Mouse (Mus musculus): Measurements from ENCODE around the gene Crygc. TPM values are rescaled to one million over a fixed set of nuclear protein-coding genes. Genes with fewer than 3 reads are reported as not detected.

Crygc gene
- not detected for polyA plus RNA-seq (2017; shearing (Covaris generic))

GRCm38 (mm10) chr1:65073589-65073988 lies at the start of gene Crygc:
TSS of gene Crygc (minus strand) at chr1:65073689.
- no peak for ATAC-seq

DNA sequence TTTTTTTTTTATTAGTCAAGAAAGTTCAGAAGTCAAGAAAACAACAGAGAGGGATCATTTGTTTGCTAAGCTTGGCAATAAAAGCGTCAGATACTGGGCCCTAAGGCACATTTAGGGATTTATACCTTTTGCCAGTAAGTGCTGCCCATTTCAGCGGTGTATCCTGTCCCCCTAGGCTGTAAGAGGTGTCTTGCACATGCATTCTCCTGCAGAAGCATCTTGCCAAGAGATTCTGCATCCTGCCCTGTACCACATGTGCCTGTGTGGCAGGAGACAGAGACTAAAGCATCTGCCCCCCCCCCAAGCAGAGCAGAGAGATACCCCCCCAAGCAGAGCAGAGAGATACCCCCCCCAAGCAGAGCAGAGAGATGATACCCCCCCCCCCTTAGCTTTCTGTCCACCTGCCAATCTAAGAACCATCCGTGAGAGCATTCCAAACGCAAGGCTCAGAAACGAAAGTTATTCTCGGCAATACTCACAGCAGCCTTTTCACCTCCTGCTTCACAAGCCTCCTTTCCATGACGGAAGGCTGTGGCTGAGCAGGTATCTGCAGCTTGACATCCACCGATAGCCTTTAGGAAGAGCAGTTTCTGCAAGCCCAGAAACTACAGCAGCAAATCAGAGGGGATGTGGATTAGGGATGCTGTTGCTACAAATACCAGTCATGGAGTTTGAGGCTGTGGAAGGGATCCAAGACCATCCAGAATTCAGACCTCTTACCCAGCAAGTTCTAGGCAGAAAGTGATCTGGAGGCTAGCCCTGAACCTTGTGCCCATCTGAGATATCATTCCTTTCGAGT lies 49.3 kb upstream of the Crygc start, which contains the start of gene D630023F18Rik:
Gene D630023F18Rik (minus strand): TSS at position 641 of the 799 bp plus-strand sequence.
- ATAC-seq, result no peak

DNA sequence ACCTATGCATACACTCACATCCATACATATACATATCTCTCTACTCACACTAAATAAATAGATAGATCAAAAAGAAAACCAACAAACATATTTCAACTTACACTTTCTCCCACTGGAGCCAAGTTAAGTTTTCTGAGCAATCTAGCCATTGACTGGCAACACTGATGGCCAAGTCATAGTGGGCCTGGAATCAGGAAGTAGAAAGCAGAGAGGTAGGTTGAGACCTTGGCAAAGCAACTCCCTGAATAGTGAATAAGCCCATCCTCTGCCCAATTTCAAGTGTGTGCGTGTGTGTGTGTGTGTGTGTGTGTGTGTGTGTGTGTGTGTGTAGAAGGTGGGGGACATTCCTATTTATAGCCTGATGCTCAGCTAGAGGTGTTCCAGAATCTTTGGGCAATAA lies 45.9 kb upstream of the Crygc start, which contains the start of gene Gm28845:
Gene Gm28845 (minus strand): TSS at position 121 of the 400 bp plus-strand sequence.
- ATAC-seq, result no peak

- ATAC-seq, result no peak
Measured at GRCm38 (mm10) chr1:65118150-65118913, 44.8 kb upstream of the Crygc start.

- ATAC-seq, result no peak
Measured at GRCm38 (mm10) chr1:65113536-65114172, 40.2 kb upstream of the Crygc start.

GRCm38 (mm10) chr1:65112807-65113196 lies 39.3 kb upstream of the Crygc start:
- ATAC-seq, result no peak

- no peak for ATAC-seq
Measured at GRCm38 (mm10) chr1:65112031-65112806, 38.7 kb upstream of the Crygc start.

- no peak for ATAC-seq
Measured at GRCm38 (mm10) chr1:65109756-65110435, 36.4 kb upstream of the Crygc start.

GRCm38 (mm10) chr1:65109196-65109595 lies 35.7 kb upstream of the Crygc start:
- ATAC-seq, result no peak

- ATAC-seq, result no peak
Measured at GRCm38 (mm10) chr1:65107654-65108279, 34.3 kb upstream of the Crygc start.

- ATAC-seq, result no peak
Measured at GRCm38 (mm10) chr1:65103273-65103672, 29.8 kb upstream of the Crygc start, which contains the start of gene Cryga. TSS of gene Cryga (minus strand) at chr1:65103373.

GRCm38 (mm10) chr1:65096953-65097352 lies 23.5 kb upstream of the Crygc start:
- ATAC-seq, result no peak

- no peak for ATAC-seq
Measured at GRCm38 (mm10) chr1:65091566-65091965, 18.1 kb upstream of the Crygc start.

DNA sequence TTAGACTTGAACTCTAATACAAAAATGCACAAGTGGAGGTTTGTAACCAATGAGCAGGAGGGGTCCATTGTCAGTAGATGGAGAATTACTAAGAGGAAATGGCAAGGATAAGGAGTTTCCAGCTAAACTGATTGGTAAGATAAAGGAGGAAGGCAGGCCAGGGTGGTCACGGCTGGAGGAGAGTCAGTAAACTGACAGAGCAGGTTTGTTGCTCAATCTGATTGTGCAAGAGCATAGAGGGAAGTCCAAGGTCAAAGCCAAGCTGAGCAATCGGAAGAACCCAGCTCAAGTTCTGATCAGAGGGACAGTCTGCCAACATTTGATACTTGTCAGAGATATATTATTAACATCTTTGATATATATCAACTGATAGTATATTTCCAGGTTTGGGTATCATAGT lies 16.9 kb upstream of the Crygc start:
- no peak for ATAC-seq

- no peak for ATAC-seq
Measured at GRCm38 (mm10) chr1:65088567-65089356, 15.3 kb upstream of the Crygc start.

DNA sequence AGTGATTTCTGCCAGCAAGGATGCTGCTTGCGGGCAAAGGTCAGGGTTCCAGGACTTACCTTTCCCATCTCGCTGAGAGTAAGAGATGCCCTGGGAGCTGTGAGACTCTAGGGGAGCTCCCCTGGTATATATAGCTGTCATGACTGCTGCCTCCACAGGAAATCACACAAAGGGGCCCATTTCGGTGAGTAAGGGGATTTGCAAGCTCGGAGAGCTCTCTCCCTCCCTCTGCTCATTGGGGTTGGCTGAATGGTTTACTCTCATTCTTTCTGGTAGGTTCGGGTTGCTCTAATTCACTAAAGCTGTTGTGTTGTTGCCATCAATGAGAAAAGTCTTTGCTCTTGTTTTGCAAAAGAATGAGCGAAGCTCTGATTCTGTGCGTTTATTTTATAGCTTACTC lies 8.7 kb upstream of the Crygc start, which contains the start of gene Crygb:
Gene Crygb (minus strand): TSS at position 101 of the 400 bp plus-strand sequence.
- ATAC-seq, result no peak

DNA sequence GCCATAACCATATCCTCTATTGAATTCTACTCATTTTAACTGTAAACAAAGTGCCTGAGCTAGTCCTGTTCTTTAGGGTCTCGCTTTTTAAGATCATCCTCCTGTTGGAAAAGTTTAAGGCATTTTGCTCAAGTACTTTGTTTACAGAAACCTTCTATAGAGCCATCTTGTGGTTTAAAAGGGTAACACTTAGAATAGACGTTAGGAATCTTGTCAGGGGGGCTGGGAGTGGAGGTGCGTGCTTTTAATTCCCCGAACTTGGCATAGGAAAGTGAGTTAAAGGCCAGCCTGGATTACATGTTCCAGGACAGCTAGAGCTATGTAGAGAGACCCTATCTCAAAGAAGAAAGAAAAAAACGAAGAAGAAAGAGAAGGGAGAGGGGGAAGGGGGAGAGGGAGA lies 2.1 kb upstream of the Crygc start:
- ATAC-seq, result no peak

- no peak for ATAC-seq
Measured at GRCm38 (mm10) chr1:65067842-65068241, 5.6 kb downstream of the Crygc start.

DNA sequence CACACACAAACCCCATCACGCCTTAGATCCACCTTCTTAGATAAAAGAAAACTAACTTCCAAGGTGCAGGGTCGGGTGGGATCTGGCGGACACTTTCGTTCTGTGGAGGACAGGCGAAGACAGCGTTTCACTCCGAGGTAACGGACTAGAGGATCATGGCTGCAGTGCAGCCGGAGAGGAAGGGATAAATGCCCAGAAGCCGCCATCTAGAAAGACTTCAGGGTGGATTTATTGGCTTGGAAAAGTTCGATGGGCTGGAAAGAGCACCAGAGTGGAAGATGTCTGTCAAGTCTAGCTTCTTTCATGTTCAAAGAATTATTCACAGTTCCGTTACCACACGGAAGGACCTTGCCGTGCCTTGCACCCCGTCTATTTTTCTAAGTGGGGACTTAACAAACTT lies 9.3 kb downstream of the Crygc start:
- no peak for ATAC-seq

DNA sequence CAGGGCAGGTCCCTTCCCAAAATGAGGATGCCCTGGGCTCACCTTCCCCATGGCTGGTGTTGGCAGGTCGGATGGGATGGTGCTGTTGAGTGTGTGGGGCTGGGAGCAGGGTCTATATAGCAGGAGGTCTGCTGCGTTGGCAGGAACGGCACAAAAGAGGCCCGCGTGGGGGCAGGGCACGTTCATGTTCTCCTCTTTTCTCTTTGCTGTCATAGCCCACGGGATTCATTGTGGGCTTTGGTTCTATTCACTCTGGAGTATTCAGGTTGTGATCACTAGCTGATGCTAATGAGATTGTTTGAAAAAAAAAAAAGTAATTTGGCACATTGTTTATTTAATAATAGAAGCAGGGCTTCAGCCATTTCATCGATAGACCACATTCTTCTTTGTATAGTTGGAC lies 10.1 kb downstream of the Crygc start, which contains the start of gene Crygd:
Gene Crygd (minus strand): TSS at position 101 of the 400 bp plus-strand sequence.
- ATAC-seq, result no peak
